Mouse (Mus musculus) left cerebral cortex, adult 18-20 months (tissue): Measurements from ENCODE around the gene Gatad2b. TPM values are rescaled to one million over a fixed set of nuclear protein-coding genes. Genes with fewer than 3 reads are reported as not detected.

Source experiments
- DNase-seq, 2 experiments: peaks; one replicate each; pipeline ENCODE4 v3.0.0; 2021 to 2022; ENCODE audit warnings: low spot score in 2 of 2, mixed read lengths in 1 of 2
- microRNA-seq, 2 experiments: library from miRNA; unstranded; fragments of <30 nt; microRNA quantifications; one replicate each; pipeline ENCODE4 v1.2.0; 2021
- total RNA-seq, 2 experiments: library from RNA; stranded (reverse); gene quantifications; 2 replicates each; pipeline ENCODE4 v1.2.3; 2021

Gene Gatad2b
- total RNA-seq, 2 experiments from 2014 or later = 86.6 to 91.2 TPM

DNA sequence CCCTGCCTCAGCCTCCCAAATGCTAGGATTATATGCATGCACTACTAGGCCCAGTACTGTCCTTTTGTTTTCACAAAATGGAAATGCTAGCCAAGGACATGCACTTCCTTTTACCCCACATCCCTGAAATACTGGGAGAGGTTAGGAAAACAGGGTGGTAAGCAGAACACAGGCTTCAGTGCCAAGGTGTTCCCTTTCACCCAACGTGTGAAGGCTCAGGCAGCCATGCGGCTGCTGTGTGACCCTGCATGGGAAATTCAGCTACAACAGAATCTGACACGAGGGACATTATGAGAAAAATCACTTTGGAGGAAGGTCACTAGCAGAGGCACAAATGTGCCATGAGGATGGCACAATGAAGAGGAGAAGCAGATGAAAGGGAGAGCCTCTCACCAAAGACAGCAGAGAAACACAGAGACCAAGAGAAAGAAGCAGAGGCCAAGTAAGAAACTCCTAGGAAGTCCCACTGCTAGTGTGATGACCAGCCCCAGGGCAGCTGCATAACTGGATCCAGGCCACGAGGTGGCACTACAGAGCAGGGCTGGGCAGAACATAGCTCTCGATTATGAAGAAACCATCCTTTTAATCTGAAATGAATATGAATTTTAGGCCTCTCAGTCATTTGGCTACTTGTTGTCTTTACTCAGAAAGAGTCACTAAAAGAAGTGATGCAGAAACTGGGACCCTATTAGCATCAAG, 119.5 kb downstream of the Gatad2b start:
- DNase-seq = peak; percentile 73 to 76

- DNase-seq = no peak
Observed at GRCm38 (mm10) chr3:90413011-90413396, 120.0 kb downstream of the Gatad2b start.

Small RNA genes lying within 50 kb of the gene (microRNA-seq; reads per million reads assigned to microRNA genes)
- gene Mir7012 = 1.2 to 2.1 reads per million in 2 experiments

Other genes with a start within 250 kb of the Gatad2b start
- 100 to 1,000 TPM; 101 to 108 TPM for gene 4933434E20Rik, start 241.5 kb upstream of the Gatad2b start, total RNA-seq
- gene Ubap2l, start 240.6 kb upstream of the Gatad2b start, total RNA-seq = 100 to 1,000 TPM; 163 to 176 TPM
- gene Tpm3, start 220.5 kb upstream of the Gatad2b start, total RNA-seq = 100 to 1,000 TPM; 183 to 206 TPM
- under 1 TPM; 0.14 to 0.30 TPM for gene Nup210l, start 189.0 kb upstream of the Gatad2b start, total RNA-seq
- gene Rps27, start 79.5 kb upstream of the Gatad2b start, total RNA-seq = 1,000 to 10,000 TPM in 1 of 2 experiments, 100 to 1,000 TPM in 1; 977 to 1,003 TPM
- gene Rab13, start 79.5 kb upstream of the Gatad2b start, total RNA-seq = 1 to 10 TPM; 5.5 to 7.6 TPM
- gene Jtb, start 61.6 kb upstream of the Gatad2b start, total RNA-seq = 10 to 100 TPM; 43.0 to 43.5 TPM
- gene Creb3l4, start 49.7 kb upstream of the Gatad2b start, total RNA-seq = under 1 TPM in 1 of 2 experiments, not detected in 1; 0.40 TPM
- gene Slc39a1, start 45.0 kb upstream of the Gatad2b start, total RNA-seq = 10 to 100 TPM; 43.0 to 43.4 TPM
- gene Crtc2, start 39.0 kb upstream of the Gatad2b start, total RNA-seq = 10 to 100 TPM; 35.4 to 38.8 TPM
- gene Dennd4b, start 28.0 kb upstream of the Gatad2b start, total RNA-seq = 10 to 100 TPM; 33.4 to 37.2 TPM
- gene Slc27a3, start 96.8 kb downstream of the Gatad2b start, total RNA-seq = 1 to 10 TPM; 5.9 to 9.3 TPM
- gene Ints3, start 140.4 kb downstream of the Gatad2b start, total RNA-seq = 10 to 100 TPM; 63.1 to 66.1 TPM
- gene Npr1, start 172.7 kb downstream of the Gatad2b start, total RNA-seq = 1 to 10 TPM; 4.6 to 5.0 TPM
- gene Ilf2, start 182.9 kb downstream of the Gatad2b start, total RNA-seq = 10 to 100 TPM; 90.2 to 94.9 TPM
- gene Snapin, start 197.9 kb downstream of the Gatad2b start, total RNA-seq = 10 to 100 TPM; 55.5 to 57.0 TPM
- gene Chtop, start 216.3 kb downstream of the Gatad2b start, total RNA-seq = 100 to 1,000 TPM; 165 TPM
- gene S100a1, start 221.2 kb downstream of the Gatad2b start, total RNA-seq = 100 to 1,000 TPM; 127 to 133 TPM
- 10 to 100 TPM; 19.2 to 20.4 TPM for gene S100a13, start 221.3 kb downstream of the Gatad2b start, total RNA-seq
- gene S100a14, start 233.7 kb downstream of the Gatad2b start, total RNA-seq = under 1 TPM; 0.52 to 0.70 TPM
- 10 to 100 TPM; 75.6 to 80.4 TPM for gene S100a16, start 244.1 kb downstream of the Gatad2b start, total RNA-seq